Mouse (Mus musculus) embryo, embryonic 10.5 days (tissue): ENCODE measurements around the gene Sipa1.
"Not testable (repeated sequence)": the region's sequence is repeated elsewhere in the genome, so short reads cannot be mapped to it uniquely, and the experiment has no call there.

Source experiments
- DNase-seq: peaks from one replicate; pipeline ENCODE4 v3.0.0-alpha.2; 2015; ENCODE audit warnings: low spot score

Sipa1 gene

DNA sequence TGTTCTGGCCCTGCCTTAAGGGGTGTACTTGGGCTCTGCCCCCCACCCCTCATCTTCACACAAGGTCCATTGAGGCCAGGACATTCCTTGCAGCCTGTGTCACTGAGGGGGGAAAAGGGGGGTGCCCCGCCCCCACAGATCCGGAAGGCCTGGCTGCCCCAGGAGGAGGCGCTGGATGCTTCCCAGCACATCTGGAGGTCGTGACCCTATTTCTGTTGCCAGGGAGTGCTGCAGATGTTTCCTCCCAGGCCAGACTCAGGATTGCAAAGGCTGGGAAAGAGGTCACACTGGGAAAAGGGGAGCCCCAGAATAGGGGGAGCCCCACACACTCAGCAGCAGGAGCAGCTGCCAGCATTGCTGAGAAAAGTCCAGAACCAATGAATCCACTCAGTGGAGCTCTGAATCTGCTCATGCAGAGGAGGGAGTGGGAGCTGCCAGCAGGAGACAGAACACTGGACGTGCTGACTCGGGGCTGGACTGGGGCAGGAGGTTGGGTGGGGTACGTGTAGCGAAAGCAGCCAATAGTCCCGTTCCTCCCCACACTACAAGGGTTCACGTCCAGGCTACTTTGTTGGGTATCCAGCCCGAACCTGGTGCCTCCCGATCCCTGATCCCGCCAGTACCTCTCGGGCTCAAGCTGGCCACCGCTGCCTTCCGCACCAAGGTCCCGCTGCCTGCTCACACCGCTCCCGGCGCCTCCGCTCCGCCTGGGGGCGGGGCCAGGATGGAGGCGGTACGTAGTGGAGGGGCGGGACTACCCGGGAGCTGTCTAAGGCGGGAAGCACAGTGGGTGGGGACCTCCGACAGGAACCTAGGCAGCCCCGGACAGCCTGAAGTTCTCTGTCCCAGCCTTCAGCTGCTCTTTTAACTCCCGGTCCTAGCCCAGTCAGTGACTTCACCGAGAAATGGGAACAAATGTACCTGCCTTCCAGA is at the start of gene Sipa1:
TSS of gene Sipa1 (minus strand) at position 727 of the 933 bp plus-strand sequence.
- DNase-seq, result peak; percentile 93

DNA sequence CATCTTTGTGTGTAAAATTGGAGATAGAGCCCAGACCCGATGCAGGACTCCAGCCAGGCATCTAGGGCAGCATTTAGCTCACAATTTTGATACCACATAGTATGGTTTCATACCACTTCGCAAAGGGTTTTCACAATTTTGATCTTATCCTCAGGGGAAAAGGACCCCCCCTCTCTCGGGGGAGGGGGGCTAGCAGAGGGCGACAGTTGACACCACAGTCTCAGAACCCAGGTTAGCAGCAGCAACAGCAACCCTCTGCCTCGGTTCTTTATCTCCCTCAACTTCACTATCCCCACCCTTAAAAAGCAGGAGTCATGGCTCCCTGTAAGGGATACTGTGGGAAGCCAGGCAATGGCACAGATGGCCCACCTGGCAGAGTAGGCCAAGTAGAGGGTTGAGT is 49.7 kb upstream of the Sipa1 start:
- no peak for DNase-seq

- no peak for DNase-seq
These were observed 48.5 kb upstream of the Sipa1 start for GRCm38 (mm10) chr19:5711907-5712460.

GRCm38 (mm10) chr19:5711218-5711617 is 47.7 kb upstream of the Sipa1 start:
- peak; percentile 82 for DNase-seq

GRCm38 (mm10) chr19:5710581-5710980 is 47.1 kb upstream of the Sipa1 start:
- no peak for DNase-seq

DNA sequence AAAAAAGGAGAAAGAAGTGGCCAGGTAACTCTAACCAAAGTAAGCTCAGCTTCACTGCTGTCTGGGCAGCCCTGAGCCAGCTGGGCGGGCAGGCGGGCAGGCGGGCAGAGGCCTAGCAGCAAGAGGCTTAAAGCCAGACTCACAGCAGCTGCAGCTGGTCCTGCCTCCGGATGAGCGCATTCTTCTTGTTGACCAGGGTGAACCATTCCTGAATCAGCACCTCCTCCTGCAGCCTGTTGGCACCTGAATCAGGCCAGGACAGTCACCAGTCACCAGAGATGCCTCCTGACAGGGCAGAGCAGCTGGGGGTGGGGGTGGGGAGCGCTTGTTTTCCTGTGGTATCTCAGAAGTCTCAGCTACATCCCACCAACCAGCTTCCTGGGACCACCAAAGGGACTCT is 46.6 kb upstream of the Sipa1 start:
- no peak for DNase-seq

DNA sequence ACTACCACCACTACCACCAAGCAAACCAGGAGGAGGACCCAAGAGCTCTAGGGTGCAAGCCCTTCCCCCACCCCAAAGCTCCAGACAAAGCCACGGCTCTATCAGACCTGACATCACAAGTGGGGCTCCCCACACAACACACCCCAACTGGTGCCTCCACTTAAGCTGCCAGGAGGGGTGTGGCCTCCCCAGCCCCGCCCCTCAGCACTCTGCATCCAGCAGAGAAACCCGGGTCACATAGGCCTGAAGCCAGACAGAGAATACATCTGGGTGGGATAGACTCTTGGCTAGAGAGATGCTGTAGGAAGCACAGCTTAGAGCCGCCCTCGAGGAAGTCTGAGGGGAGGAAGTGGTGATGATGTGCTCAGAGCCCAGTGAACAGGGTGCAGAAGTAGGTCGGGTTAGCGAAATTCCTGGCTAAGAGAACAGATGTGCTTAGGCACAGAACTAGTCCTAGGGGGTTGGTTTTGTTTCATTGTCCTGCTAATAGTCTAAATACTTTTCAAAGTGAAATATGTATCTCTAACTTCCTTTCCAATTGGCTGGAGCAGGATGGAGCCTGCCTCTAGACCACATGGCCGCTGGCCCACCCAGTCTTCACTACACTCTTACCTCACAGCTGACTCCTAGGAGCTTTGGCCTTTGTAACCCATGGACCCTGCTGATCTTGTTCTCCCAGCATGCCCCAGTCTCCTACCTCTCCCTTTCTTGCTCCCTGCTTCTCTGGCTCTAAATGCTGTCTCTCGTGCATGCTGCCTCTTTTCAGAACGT is 41.5 kb upstream of the Sipa1 start:
- DNase-seq, result no peak

DNA sequence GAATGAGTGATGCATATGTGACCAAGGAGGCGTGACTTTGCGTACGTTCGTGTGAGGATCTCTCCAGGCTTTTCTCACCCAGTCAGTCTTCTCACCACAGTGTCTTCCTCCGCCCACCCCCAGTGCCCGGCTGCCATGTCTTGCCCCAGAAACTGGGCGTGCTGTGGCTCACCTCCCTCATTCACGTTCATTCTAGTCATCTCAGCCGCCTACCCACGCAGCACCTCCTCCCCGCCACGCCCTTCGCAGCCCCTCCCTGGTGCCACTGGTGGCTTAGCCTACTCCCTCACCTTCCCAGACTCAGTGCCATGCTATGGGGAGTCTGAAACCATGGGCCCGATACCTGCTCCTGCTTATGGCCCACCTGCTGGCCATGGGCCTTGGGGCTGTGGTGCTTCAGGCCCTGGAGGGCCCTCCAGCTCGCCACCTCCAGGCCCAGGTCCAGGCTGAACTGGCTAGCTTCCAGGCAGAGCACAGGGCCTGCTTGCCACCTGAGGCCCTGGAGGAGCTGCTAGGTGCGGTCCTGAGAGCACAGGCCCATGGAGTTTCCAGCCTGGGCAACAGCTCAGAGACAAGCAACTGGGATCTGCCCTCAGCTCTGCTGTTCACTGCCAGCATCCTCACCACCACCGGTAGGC is 40.8 kb upstream of the Sipa1 start, which contains the start of gene Kcnk7:
TSS of gene Kcnk7 (plus strand) at position 205 of the 638 bp plus-strand sequence.
- no peak for DNase-seq

DNA sequence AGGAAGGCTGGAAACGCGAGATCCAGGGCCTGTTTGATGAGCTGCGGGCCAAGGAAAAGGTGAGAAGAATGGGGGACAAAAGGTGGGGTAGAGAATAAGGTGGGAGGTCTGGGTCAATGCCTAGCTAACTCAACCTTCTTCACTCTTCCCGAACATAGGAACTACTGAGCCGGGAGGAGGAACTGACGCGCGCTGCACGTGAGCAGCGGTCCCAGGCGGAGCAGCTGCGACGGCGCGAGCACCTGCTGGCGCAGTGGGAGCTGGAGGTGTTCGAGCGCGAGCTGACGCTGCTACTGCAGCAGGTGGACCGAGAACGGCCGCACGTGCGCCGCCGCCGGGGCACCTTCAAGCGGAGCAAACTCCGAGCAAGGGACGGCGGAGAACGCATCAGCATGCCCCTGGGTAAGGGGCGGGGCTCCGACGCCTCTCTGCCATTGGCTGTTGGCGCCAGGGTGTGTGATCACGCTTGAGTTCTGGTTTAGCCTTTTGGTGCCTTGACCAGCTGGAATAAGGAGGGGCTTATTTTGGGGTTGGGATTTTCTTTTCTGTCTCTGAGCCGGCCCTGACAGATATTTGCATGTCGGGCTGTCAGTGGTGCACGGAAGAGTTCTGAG is 32.4 kb upstream of the Sipa1 start:
- DNase-seq, result peak; percentile 74

DNA sequence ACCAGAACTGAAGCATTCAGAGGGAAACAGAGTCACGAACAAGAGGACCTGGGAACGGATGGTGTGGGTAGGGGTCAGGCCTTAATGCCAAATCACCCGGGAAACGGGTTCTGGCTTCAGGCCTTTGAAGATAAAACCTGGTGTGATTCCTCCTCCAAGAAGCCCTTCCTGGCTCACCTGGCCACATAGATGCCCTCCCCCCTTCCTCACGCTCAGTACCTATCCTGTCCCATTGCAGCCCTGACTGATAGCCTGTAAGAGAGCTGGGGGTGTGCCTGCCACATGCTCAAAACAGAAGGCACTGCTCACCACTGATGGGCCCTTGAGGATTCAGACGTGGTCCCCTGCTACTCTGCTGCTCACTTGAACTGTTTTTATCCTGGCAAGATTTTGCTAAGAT is 30.3 kb upstream of the Sipa1 start:
- DNase-seq, result no peak

DNA sequence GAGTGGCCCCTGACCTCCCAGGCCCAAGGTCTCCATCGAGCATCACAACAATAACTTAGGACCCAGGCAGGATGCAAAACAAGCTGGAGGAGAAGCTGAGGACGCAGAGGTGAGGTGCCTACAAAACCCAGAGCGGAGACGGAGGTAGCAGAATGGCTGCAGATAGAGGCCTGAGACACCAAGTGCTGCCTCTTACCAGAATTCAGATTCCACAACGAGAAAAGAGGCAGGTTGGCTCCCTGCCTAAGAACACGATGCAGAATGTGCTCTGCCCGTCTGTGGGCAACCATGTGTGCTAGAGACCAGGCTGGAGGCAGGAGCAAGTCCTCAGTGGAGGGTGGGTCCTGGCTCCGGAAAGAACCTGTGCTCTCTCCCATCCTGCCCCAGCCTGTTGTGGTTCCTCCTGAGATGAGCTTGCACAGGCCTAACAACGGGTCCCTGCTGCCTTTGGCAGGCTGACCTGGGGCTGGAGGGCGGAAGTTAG is 29.4 kb upstream of the Sipa1 start:
- DNase-seq, result no peak

GRCm38 (mm10) chr19:5692086-5692912 is 28.8 kb upstream of the Sipa1 start:
- no peak for DNase-seq

DNA sequence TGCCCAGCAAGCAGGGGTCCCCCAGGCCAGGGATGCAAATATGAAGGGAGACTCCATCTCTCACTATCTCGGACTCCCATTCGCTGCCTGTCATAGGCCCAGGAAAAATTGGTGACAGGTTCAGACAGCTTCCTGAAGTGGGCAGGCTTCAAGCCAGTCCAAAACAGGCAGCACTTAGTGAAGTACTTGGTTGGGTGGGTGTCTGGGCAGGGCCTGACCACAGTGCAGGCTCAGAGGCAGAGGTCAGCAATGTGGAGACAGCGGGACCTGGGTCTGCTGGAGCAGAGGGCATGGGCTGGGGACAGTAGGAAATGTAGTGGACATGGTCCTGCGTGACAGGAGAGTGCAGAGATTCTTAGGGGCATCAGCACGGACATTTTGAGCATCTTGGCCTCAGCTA is 28.1 kb upstream of the Sipa1 start:
- DNase-seq, result no peak

DNA sequence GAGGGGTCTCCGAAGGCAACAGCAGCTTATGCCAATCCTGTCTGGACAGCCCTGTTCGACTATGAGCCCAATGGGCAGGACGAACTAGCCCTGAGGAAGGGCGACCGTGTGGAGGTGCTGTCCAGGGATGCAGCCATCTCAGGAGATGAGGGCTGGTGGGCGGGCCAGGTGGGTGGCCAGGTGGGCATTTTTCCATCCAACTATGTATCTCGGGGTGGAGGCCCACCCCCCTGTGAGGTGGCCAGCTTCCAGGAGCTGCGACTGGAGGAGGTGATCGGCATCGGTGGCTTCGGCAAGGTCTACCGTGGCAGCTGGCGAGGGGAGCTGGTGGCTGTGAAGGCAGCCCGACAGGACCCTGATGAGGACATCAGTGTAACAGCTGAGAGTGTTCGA is 26.8 kb upstream of the Sipa1 start:
- no peak for DNase-seq

GRCm38 (mm10) chr19:5689565-5690342 is 26.2 kb upstream of the Sipa1 start:
- DNase-seq, result peak; percentile 84

GRCm38 (mm10) chr19:5689088-5689428 is 25.6 kb upstream of the Sipa1 start:
- no peak for DNase-seq

DNA sequence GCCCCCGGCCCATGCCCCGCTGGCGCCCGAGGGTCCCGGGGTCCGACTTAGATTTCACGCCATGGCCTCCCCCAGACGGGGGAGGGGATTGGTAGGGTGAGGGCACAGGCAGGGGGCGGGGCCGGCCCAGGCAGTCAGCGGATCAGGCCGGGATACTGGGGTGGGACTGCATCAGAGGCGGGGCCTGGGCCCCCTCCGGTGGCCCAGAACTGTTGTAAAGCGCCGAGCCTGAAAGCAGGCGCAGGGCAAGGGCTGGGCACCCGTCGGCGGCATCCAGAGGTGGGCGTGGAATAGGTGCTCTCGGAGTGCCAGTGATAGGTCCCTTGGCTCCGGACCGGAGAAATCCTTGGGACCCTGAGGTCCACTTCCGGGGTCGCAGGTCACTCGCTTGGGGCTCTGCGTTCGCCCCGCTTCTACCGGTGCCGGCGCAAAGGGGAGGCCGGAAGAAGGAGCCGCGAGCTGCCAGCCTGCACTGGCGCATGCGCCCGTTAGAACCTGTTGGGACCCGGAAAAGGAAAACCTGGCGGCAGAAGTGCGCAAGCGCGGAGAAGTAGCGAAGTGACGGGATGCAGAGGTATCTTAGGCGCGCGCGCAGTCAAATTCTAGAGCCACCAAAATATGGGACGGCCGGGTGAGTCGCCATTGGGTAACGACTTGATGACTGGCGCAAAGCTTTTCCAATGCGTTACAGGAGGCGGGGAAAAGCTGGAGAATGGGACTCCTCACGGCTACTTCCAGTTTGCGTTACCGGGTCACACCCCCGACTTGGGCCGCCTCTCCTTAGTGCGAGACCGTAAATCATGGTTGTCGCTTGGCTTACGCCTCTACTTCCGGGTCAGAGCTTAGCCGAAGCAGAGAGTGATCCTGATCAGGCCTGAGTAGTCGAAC is 24.9 kb upstream of the Sipa1 start, which contains the start of the genes Map3k11 and Pcnx3:
TSS of gene Map3k11 (plus strand) at position 543 of the 888 bp plus-strand sequence.
TSS of gene Pcnx3 (minus strand) at position 709 of the 888 bp plus-strand sequence.
- DNase-seq, result peak; percentile 98

- no peak for DNase-seq
These were observed 24.2 kb upstream of the Sipa1 start for GRCm38 (mm10) chr19:5687738-5688137.

- DNase-seq, result not testable (repeated sequence)
These were observed 23.4 kb upstream of the Sipa1 start for GRCm38 (mm10) chr19:5686954-5687353.
